Mouse (Mus musculus): ENCODE results near the gene Zfp180.
"Not testable (repeated sequence)": the region's sequence is repeated elsewhere in the genome, so short reads cannot be mapped to it uniquely, and the experiment has no call there.

DNA sequence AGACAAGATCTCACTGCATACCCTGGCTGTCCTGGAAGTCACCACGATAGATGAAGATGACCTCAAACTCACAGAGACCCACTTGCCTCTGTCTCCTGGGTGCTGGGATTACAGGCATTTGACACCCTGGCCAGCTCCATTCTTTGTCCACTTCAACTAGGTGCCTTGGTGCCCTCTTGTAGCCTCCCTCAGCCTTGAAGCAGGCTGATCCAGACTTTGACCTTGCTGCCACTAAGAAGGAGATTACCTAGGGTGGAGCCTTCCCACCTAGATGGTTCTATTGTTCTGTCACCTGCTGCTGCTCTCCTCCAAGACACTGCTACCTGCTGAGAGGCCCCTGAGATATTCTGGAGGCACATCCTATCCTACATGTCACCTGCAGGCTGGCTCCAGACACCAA, 7.3 kb upstream of the Zfp180 start:
- not testable (repeated sequence) for TF ChIP-seq ZC3H11A (IDR thresholded peaks at IDR 0.05; ENCODE audit: borderline replicate concordance, low read depth, low read length); MAFK (IDR thresholded peaks at IDR 0.05; ENCODE audit: insufficient read depth, low read depth, low read length); ZNF384 (IDR thresholded peaks at IDR 0.05; ENCODE audit: low read depth, low read length)
